Mouse (Mus musculus) adrenal gland, adult 10 weeks (tissue): Measurements from ENCODE around the gene Abl2. TPM values are rescaled to one million over a fixed set of nuclear protein-coding genes. Genes with fewer than 3 reads are reported as not detected.

Experiments used
- polyA plus RNA-seq: library from polyadenylated mRNA; stranded (reverse); fragments of 350-450 nt; fragmentation: Illumina TruSeq; extraction: RNeasy Lipid Tissue Mini Kit (QIAGEN cat#74804); gene quantifications from one replicate; pipeline ENCODE4 v1.2.3, GENCODE M21; 2014; ENCODE audit warnings: low read depth, low replicate concordance

The Abl2 gene
- 10.3 TPM for polyA plus RNA-seq

DNA sequence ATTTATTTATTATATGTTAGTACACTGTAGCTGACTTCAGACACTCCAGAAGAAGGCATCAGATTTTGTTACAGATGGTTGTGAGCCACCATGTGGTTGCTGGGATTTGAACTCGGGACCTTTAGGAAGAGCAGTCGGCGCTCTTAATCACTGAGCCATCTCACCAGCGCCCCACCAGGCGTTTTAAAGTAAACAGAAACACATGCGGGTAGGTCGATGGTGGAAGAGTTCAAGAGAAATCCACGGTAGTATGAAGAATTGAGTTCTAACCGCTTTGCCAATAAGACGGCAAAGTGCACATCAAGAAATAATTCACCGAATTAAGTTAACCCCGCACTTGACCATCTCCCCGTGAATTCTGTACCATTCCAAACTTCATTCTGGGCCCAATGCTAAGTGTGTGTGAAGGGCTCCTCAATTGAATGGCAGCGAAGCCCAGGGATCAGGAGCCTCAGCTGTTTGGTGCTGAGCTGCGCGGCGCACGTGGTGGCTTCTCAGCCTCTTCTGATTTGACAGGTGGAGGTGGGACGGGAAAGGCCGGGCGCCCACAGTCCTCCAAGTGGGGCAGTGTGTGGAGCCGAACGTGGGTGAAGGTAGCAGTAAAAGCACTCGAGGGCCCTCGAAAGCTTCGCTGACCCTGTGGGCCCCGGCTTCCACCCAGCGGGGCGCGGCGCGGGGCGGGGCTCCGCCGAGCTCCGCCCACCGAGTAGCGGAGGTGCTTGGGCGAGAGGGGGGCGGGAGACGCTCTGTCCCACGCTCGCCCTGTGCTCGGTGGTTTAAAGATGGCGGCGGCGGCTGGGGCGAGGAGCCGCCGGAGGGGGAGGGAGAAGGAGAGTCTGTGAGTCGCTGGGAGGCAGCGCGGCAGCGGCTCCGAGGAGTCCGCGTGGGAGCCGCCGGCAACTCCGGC lies at the start of gene Abl2:
Gene Abl2, plus strand, starts transcription at position 763 of the 907 bp plus-strand sequence.

DNA sequence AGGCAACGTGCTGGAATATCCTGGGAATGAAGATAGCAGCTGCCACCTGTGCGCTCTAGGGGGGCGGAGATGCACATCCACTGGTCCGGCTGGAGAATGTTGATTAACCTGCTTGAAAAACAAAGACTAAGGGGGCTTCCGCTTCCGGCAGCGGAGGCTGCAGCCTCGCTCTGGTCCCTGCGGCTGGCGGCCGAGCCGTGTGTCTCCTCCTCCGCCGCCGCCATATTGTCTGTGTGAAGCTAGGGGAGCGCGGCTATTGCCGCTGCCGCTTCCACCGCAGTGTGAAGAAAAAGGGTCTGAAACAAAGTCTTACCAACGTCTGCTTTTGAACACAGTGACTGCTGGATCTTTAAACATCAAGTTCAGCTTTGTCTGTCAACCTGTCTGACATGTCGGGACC lies 34.7 kb upstream of the Abl2 start, which contains the start of gene Gm10031:
Gene Gm10031, plus strand, starts transcription at position 171 of the 400 bp plus-strand sequence.

DNA sequence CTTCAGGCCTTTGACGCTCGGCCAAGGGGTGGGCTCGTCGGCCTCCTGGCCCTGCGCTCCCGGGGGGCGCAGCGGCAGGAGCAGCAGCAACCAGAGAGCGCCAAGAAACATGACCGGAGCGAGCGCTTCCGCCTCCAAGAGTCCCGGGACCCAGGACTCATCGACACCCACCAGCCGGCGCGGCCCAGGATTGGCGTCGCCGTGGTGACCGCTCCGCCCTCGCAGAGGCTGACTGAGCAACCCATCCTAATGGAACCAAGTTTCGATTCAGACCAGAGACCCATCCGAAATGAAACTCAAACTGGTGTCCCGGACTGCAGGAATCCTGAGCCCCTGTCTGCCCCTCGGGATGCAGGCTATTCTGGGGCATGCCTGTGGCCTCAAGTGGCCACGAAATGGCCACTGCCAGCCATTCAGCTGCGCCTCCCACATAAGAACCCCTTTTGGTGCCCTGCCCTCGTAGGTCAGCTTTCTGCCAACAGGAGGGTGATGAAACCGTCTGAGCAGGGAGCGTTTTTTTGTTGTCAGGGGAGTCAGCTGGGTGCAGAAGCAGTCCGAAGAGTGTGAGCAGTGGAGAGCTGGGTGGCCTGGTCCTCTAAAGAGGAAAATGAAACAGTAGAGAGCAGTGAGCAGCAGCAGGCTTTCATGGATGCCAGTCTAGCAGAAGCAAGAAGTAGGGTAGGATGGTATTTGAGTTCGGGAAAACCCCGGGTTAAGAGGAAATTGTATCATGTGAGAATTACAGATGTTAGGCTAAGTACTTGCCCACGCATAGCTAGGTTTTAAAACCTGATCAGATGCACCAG lies 115.8 kb downstream of the Abl2 start, which contains the start of gene Tor3a:
Gene Tor3a, minus strand, starts transcription at position 162 of the 806 bp plus-strand sequence.

Other genes with a start within 250 kb of the Abl2 start
- gene Nphs2, start 248.1 kb upstream of the Abl2 start, polyA plus RNA-seq: not detected
- gene Gm2000, start 192.7 kb upstream of the Abl2 start, polyA plus RNA-seq: 8.3 TPM
- 4.5 TPM for gene Axdnd1, start 137.6 kb upstream of the Abl2 start, polyA plus RNA-seq
- gene Soat1, start 84.5 kb upstream of the Abl2 start, polyA plus RNA-seq: 605 TPM
- 4.5 TPM for gene Gm10031, start 34.8 kb upstream of the Abl2 start, polyA plus RNA-seq
- 15.9 TPM for gene Tor3a, start 115.6 kb downstream of the Abl2 start, polyA plus RNA-seq
- gene Fam20b, start 160.3 kb downstream of the Abl2 start, polyA plus RNA-seq: 91.9 TPM